Mouse (Mus musculus) kidney, postnatal 4 days (tissue): ENCODE measurements around the gene Abca1.

Source experiments
- DNase-seq, 2 experiments: peaks; one replicate each; pipeline ENCODE4 v3.0.0; 2021; ENCODE audit warnings: mixed read lengths in 2 of 2

The Abca1 gene

GRCm38 (mm10) chr4:53081851-53082250 is 77.8 kb downstream of the Abca1 start:
- no peak for DNase-seq

- DNase-seq: no peak
Measured at GRCm38 (mm10) chr4:53080290-53080689, 79.4 kb downstream of the Abca1 start.

- DNase-seq: no peak
Measured at GRCm38 (mm10) chr4:53078793-53079310, 80.8 kb downstream of the Abca1 start.

GRCm38 (mm10) chr4:53076788-53077350 is 82.8 kb downstream of the Abca1 start:
- no peak for DNase-seq

GRCm38 (mm10) chr4:53073025-53073424 is 86.7 kb downstream of the Abca1 start:
- no peak for DNase-seq

- no peak for DNase-seq
Measured at GRCm38 (mm10) chr4:53062301-53063008, 97.2 kb downstream of the Abca1 start.

GRCm38 (mm10) chr4:53046238-53047022 is 113.3 kb downstream of the Abca1 start:
- no peak for DNase-seq

GRCm38 (mm10) chr4:53045807-53046206 is 113.9 kb downstream of the Abca1 start:
- no peak for DNase-seq

GRCm38 (mm10) chr4:53043819-53044218 is 115.9 kb downstream of the Abca1 start:
- DNase-seq: no peak

- DNase-seq: peak; percentile 21
Measured at GRCm38 (mm10) chr4:53030326-53030948, 129.3 kb downstream of the Abca1 start.

GRCm38 (mm10) chr4:53027811-53028210 is 131.9 kb downstream of the Abca1 start:
- no peak for DNase-seq

- no peak for DNase-seq
Measured at GRCm38 (mm10) chr4:53024397-53024796, 135.3 kb downstream of the Abca1 start.

GRCm38 (mm10) chr4:53023189-53023925 is 136.3 kb downstream of the Abca1 start:
- no peak for DNase-seq

GRCm38 (mm10) chr4:53018392-53018791 is 141.3 kb downstream of the Abca1 start:
- no peak for DNase-seq

- no peak for DNase-seq
Measured at GRCm38 (mm10) chr4:53015024-53015423, 144.7 kb downstream of the Abca1 start.

GRCm38 (mm10) chr4:53014421-53014820 is 145.3 kb downstream of the Abca1 start:
- no peak for DNase-seq

- peak; percentile 99 to 100 for DNase-seq
Measured at GRCm38 (mm10) chr4:53011732-53012361, 147.8 kb downstream of the Abca1 start, which contains the start of gene Nipsnap3b. Gene Nipsnap3b, plus strand, starts transcription at chr4:53011880.

GRCm38 (mm10) chr4:53009871-53010270 is 149.8 kb downstream of the Abca1 start:
- DNase-seq: no peak

- no peak for DNase-seq
Measured at GRCm38 (mm10) chr4:53009183-53009582, 150.5 kb downstream of the Abca1 start.

- no peak for DNase-seq
Measured at GRCm38 (mm10) chr4:53000154-53000553, 159.5 kb downstream of the Abca1 start.

- DNase-seq: no peak
Measured at GRCm38 (mm10) chr4:52999449-52999848, 160.2 kb downstream of the Abca1 start.

GRCm38 (mm10) chr4:52989248-52989647 is 170.4 kb downstream of the Abca1 start, which contains the start of gene Nipsnap3a:
Gene Nipsnap3a, plus strand, starts transcription at chr4:52989272.
- DNase-seq: peak; percentile 47 to 57
